In the genomic region with DNA sequence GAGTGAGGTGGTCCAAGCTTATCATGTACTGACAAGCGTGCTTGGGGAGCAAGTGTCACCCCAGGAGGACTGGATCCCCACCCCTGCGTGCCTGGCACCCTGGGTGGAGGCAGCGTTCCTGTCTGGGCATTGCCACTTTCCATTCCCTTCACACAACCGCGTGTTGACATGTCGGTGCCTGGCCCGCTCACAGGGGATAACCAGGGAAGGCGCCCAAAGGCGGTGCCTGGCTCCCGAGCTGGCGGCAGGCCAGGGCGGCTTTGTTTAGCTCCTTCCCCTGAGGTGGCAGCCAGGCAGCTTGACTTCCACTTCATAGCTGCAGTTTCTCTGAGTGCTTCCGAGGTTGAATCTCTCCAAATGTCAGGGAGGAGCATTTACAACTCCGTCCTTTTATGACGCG, we compare ENCODE assay signal across 10 mouse cellular contexts.
DNase-seq lines count a peak whose midpoint lies in the region; ATAC-seq and TF ChIP-seq lines count a peak whose summit lies in the region.
"Had no signal": no experiment of that assay in that cellular context is flagged by ENCODE, and none has a peak within 500 bp of the region (broad histone marks: within the 10 kb centered on the region; RNA-seq: fewer than 3 reads in every experiment).

No protein-coding gene starts in this region.

- H3K9me3 ChIP-seq in hindbrain, postnatal 0 days (ENCODE audit: low read length), result no peaks in the 10 kb centered on the region
- H3K9me3 ChIP-seq: lung, embryonic 15.5 days; stomach, embryonic 15.5 days had no signal

- no peak overlapping the region for H3K27ac ChIP-seq in hindbrain, postnatal 0 days
- H3K27ac ChIP-seq: lung, embryonic 15.5 days; stomach, embryonic 15.5 days had no signal

- DNase-seq in cerebellum, postnatal 4 days (ENCODE audit: low spot score in 2 of 2), result peak; percentile 40 to 61
- DNase-seq in cerebellum, adult 9-10 months, result no peak
- DNase-seq in right cerebral cortex, postnatal 10 days (ENCODE audit: low spot score in 2 of 2), result peak; percentile 49 to 73
- no peak for DNase-seq in right cerebral cortex, adult 2 months (ENCODE audit: low spot score in 2 of 2)
- DNase-seq in hindbrain, postnatal 0 days (ENCODE audit: low spot score), result peak; percentile 65
- peak; percentile 47 for DNase-seq in ovary, postnatal 36 days (ENCODE audit: low spot score)
- DNase-seq in thymus, postnatal 14 days, result no peak

- peaks cover 1% of the 10 kb centered on the region; the same call in 1 of the 2 replicates for H3K4me1 ChIP-seq in hindbrain, postnatal 0 days (ENCODE audit: insufficient read depth, low read length)

- no peak for ATAC-seq in hindbrain, postnatal 0 days
- no peak for ATAC-seq in megakaryocyte progenitor cell, adult 5-6 weeks (replicated peaks; ENCODE audit: poor library complexity)

- H3K27me3 ChIP-seq in hindbrain, postnatal 0 days (ENCODE audit: insufficient read depth, low read length), result no peaks in the 10 kb centered on the region
- H3K27me3 ChIP-seq: stomach, embryonic 15.5 days had no signal

- no peak overlapping the region for H3K9ac ChIP-seq in hindbrain, postnatal 0 days (replicated peaks; ENCODE audit: low read length)
- H3K9ac ChIP-seq: lung, embryonic 15.5 days; stomach, embryonic 15.5 days had no signal

- no peak overlapping the region for H3K4me3 ChIP-seq in hindbrain, postnatal 0 days (ENCODE audit: low read length)
- H3K4me3 ChIP-seq: lung, embryonic 15.5 days; stomach, embryonic 15.5 days had no signal

- WGBS in hindbrain, postnatal 0 days, result 35% methylated on average over 16 of the region's 16 CpGs

- no peak for TF ChIP-seq CTCF in hindbrain, postnatal 0 days (IDR thresholded peaks at IDR 0.05; ENCODE audit: low read depth)

- H3K36me3 ChIP-seq in hindbrain, postnatal 0 days (ENCODE audit: insufficient read depth, low read length), result no peaks in the 10 kb centered on the region
- H3K36me3 ChIP-seq: lung, embryonic 15.5 days; stomach, embryonic 15.5 days had no signal

- H3K4me2 ChIP-seq in hindbrain, postnatal 0 days (ENCODE audit: low read depth, low read length), result peak overlapping the region; percentile 21; the same call in 1 of the 2 replicates
- H3K4me2 ChIP-seq: lung, embryonic 15.5 days; stomach, embryonic 15.5 days had no signal

Comparison
In these comparisons a context has a peak if more than half of its experiments do, and no peak if none do; other contexts are left out.
1. DNase-seq: peak in cerebellum, postnatal 4 days (2 of 2), right cerebral cortex, postnatal 10 days (2 of 2), hindbrain, postnatal 0 days (single experiment) and ovary, postnatal 36 days (single experiment); none in cerebellum, adult 9-10 months (single experiment), right cerebral cortex, adult 2 months (0 of 2) and thymus, postnatal 14 days (single experiment).